Mouse (Mus musculus): ENCODE measurements around the gene Lamb2. TPM values are rescaled to one million over a fixed set of nuclear protein-coding genes. Genes with fewer than 3 reads are reported as not detected.

Gene Lamb2
- polyA plus RNA-seq, 1 experiment from 2014 or later: 11.3 TPM

GRCm38 (mm10) chr9:108508776-108509175, 29.2 kb downstream of the Lamb2 start:
- Histone ChIP-seq H3K4me3 (ENCODE audit: low read depth, low read length) (peak overlapping the region; percentile 59; the same call in 1 of the 2 replicates), H3K9me3 (ENCODE audit: control insufficient read depth, low read length) (no peaks in the 10 kb centered on the region), H3K9ac (ENCODE audit: low read depth, low read length) (peak overlapping the region; percentile 77), H3K36me3 (ENCODE audit: control insufficient read depth, insufficient read depth, low read length) (peaks cover 6% of the 10 kb centered on the region; the same call in 1 of the 2 replicates), H3K4me1 (replicated peaks; ENCODE audit: control insufficient read depth, insufficient read depth, low read length) (peaks cover 4% of the 10 kb centered on the region), H3K4me2 (replicated peaks; ENCODE audit: low read depth, low read length) (peak overlapping the region; percentile 81), H3K27ac (ENCODE audit: low read depth, low read length) (no peak overlapping the region), H3K27me3 (ENCODE audit: control insufficient read depth, insufficient read depth, low read length) (no peaks in the 10 kb centered on the region)
- DNase-seq (ENCODE audit: low spot score) (no peak), ATAC-seq (ENCODE audit: low FRiP score) (no peak)
- 80% methylated on average over 7 of the region's 7 CpGs for WGBS

- ATAC-seq (ENCODE audit: low FRiP score) (peak; percentile 95), DNase-seq (ENCODE audit: low spot score) (peak; percentile 96)
- under 1% methylated on average over 53 of the region's 55 CpGs for WGBS
- peak within 1 kb of the TSS; percentile 60 for H3K4me2 ChIP-seq (replicated peaks; ENCODE audit: low read depth, low read length)
- peak within 1 kb of the TSS; percentile 99 for H3K27ac ChIP-seq (ENCODE audit: low read depth, low read length)
- H3K36me3 ChIP-seq (ENCODE audit: control insufficient read depth, insufficient read depth, low read length): peaks cover 11% of the 10 kb centered on the region; the same call in 1 of the 2 replicates
- H3K9ac ChIP-seq (ENCODE audit: low read depth, low read length): peak within 1 kb of the TSS; percentile 95
- H3K27me3 ChIP-seq (ENCODE audit: control insufficient read depth, insufficient read depth, low read length): no peaks in the 10 kb centered on the region
- H3K4me1 ChIP-seq (replicated peaks; ENCODE audit: control insufficient read depth, insufficient read depth, low read length): no peaks in the 10 kb centered on the region; the same call in 1 of the 2 replicates
- H3K4me3 ChIP-seq (ENCODE audit: low read depth, low read length): peak within 1 kb of the TSS; percentile 77
- no peaks in the 10 kb centered on the region for H3K9me3 ChIP-seq (ENCODE audit: control insufficient read depth, low read length)
Observed at GRCm38 (mm10) chr9:108516380-108517251, 37.1 kb downstream of the Lamb2 start, which contains the start of gene Qrich1. Qrich1 (plus strand) TSS chr9:108516806.

GRCm38 (mm10) chr9:108517253-108517930, 37.9 kb downstream of the Lamb2 start:
- 0% methylated on average over 58 of the region's 95 CpGs for WGBS
- Histone ChIP-seq H3K4me1 (replicated peaks; ENCODE audit: control insufficient read depth, insufficient read depth, low read length) (no peaks in the 10 kb centered on the region; the same call in 1 of the 2 replicates), H3K36me3 (ENCODE audit: control insufficient read depth, insufficient read depth, low read length) (peaks cover 8% of the 10 kb centered on the region; the same call in 1 of the 2 replicates), H3K4me2 (replicated peaks; ENCODE audit: low read depth, low read length) (peak overlapping the region; percentile 51), H3K27ac (ENCODE audit: low read depth, low read length) (peak overlapping the region; percentile 99), H3K4me3 (ENCODE audit: low read depth, low read length) (peak overlapping the region; percentile 77), H3K27me3 (ENCODE audit: control insufficient read depth, insufficient read depth, low read length) (no peaks in the 10 kb centered on the region), H3K9ac (ENCODE audit: low read depth, low read length) (peak overlapping the region; percentile 95), H3K9me3 (ENCODE audit: control insufficient read depth, low read length) (no peaks in the 10 kb centered on the region)
- peak; percentile 85 for ATAC-seq (ENCODE audit: low FRiP score)
- DNase-seq (ENCODE audit: low spot score): peak; percentile 93

GRCm38 (mm10) chr9:108517931-108518332, 38.4 kb downstream of the Lamb2 start:
- WGBS: under 1% methylated on average over 13 of the region's 13 CpGs
- Histone ChIP-seq H3K9me3 (ENCODE audit: control insufficient read depth, low read length) (no peaks in the 10 kb centered on the region), H3K27me3 (ENCODE audit: control insufficient read depth, insufficient read depth, low read length) (no peaks in the 10 kb centered on the region), H3K4me2 (replicated peaks; ENCODE audit: low read depth, low read length) (peak overlapping the region; percentile 51), H3K4me1 (replicated peaks; ENCODE audit: control insufficient read depth, insufficient read depth, low read length) (no peaks in the 10 kb centered on the region; the same call in 1 of the 2 replicates), H3K9ac (ENCODE audit: low read depth, low read length) (peak overlapping the region; percentile 95), H3K36me3 (ENCODE audit: control insufficient read depth, insufficient read depth, low read length) (peaks cover 8% of the 10 kb centered on the region; the same call in 1 of the 2 replicates), H3K27ac (ENCODE audit: low read depth, low read length) (peak overlapping the region; percentile 99), H3K4me3 (ENCODE audit: low read depth, low read length) (peak overlapping the region; percentile 77)
- ATAC-seq (ENCODE audit: low FRiP score) (peak; percentile 49; the same call in 1 of the 2 replicates), DNase-seq (ENCODE audit: low spot score) (no peak)

- Histone ChIP-seq H3K4me2 (replicated peaks; ENCODE audit: low read depth, low read length) (no peak overlapping the region), H3K9ac (ENCODE audit: low read depth, low read length) (no peak overlapping the region), H3K4me3 (ENCODE audit: low read depth, low read length) (no peak overlapping the region), H3K36me3 (ENCODE audit: control insufficient read depth, insufficient read depth, low read length) (no peaks in the 10 kb centered on the region), H3K9me3 (ENCODE audit: control insufficient read depth, low read length) (no peaks in the 10 kb centered on the region), H3K4me1 (replicated peaks; ENCODE audit: control insufficient read depth, insufficient read depth, low read length) (no peaks in the 10 kb centered on the region; the same call in 1 of the 2 replicates), H3K27me3 (ENCODE audit: control insufficient read depth, insufficient read depth, low read length) (no peaks in the 10 kb centered on the region), H3K27ac (ENCODE audit: low read depth, low read length) (no peak overlapping the region)
- ATAC-seq (ENCODE audit: low FRiP score) (no peak), DNase-seq (ENCODE audit: low spot score) (no peak)
- 92% methylated on average over 2 of the region's 2 CpGs for WGBS
Observed at GRCm38 (mm10) chr9:108521604-108522003, 42.1 kb downstream of the Lamb2 start.

GRCm38 (mm10) chr9:108523341-108523740, 43.8 kb downstream of the Lamb2 start:
- Histone ChIP-seq H3K27me3 (ENCODE audit: control insufficient read depth, insufficient read depth, low read length) (no peaks in the 10 kb centered on the region), H3K4me2 (replicated peaks; ENCODE audit: low read depth, low read length) (no peak overlapping the region), H3K9me3 (ENCODE audit: control insufficient read depth, low read length) (no peaks in the 10 kb centered on the region), H3K27ac (ENCODE audit: low read depth, low read length) (no peak overlapping the region), H3K4me1 (replicated peaks; ENCODE audit: control insufficient read depth, insufficient read depth, low read length) (no peaks in the 10 kb centered on the region; the same call in 1 of the 2 replicates), H3K4me3 (ENCODE audit: low read depth, low read length) (no peak overlapping the region), H3K9ac (ENCODE audit: low read depth, low read length) (no peak overlapping the region), H3K36me3 (ENCODE audit: control insufficient read depth, insufficient read depth, low read length) (no peaks in the 10 kb centered on the region)
- DNase-seq (ENCODE audit: low spot score): no peak
- WGBS: 96% methylated on average over 4 of the region's 4 CpGs
- no peak for ATAC-seq (ENCODE audit: low FRiP score)

- Histone ChIP-seq H3K9ac (ENCODE audit: low read depth, low read length) (no peak overlapping the region), H3K27ac (ENCODE audit: low read depth, low read length) (no peak overlapping the region), H3K4me1 (replicated peaks; ENCODE audit: control insufficient read depth, insufficient read depth, low read length) (no peaks in the 10 kb centered on the region), H3K27me3 (ENCODE audit: control insufficient read depth, insufficient read depth, low read length) (no peaks in the 10 kb centered on the region), H3K9me3 (ENCODE audit: control insufficient read depth, low read length) (no peaks in the 10 kb centered on the region), H3K4me3 (ENCODE audit: low read depth, low read length) (no peak overlapping the region), H3K4me2 (replicated peaks; ENCODE audit: low read depth, low read length) (no peak overlapping the region), H3K36me3 (ENCODE audit: control insufficient read depth, insufficient read depth, low read length) (peaks cover 6% of the 10 kb centered on the region)
- ATAC-seq (ENCODE audit: low FRiP score) (no peak), DNase-seq (ENCODE audit: low spot score) (no peak)
- WGBS: 85% methylated on average over 3 of the region's 3 CpGs
Observed at GRCm38 (mm10) chr9:108525400-108525799, 45.9 kb downstream of the Lamb2 start.

GRCm38 (mm10) chr9:108530954-108531353, 51.4 kb downstream of the Lamb2 start:
- Histone ChIP-seq H3K9ac (ENCODE audit: low read depth, low read length) (no peak overlapping the region), H3K27me3 (ENCODE audit: control insufficient read depth, insufficient read depth, low read length) (no peaks in the 10 kb centered on the region), H3K4me1 (replicated peaks; ENCODE audit: control insufficient read depth, insufficient read depth, low read length) (no peaks in the 10 kb centered on the region), H3K36me3 (ENCODE audit: control insufficient read depth, insufficient read depth, low read length) (peaks cover 25% of the 10 kb centered on the region), H3K27ac (ENCODE audit: low read depth, low read length) (no peak overlapping the region), H3K4me3 (ENCODE audit: low read depth, low read length) (no peak overlapping the region), H3K4me2 (replicated peaks; ENCODE audit: low read depth, low read length) (no peak overlapping the region), H3K9me3 (ENCODE audit: control insufficient read depth, low read length) (no peaks in the 10 kb centered on the region)
- ATAC-seq (ENCODE audit: low FRiP score) (no peak), DNase-seq (ENCODE audit: low spot score) (no peak)
- WGBS: 94% methylated on average over 1 of the region's 1 CpGs

Data from hindbrain, embryonic 11.5 days (tissue).